Mouse (Mus musculus) kidney, postnatal 0 days (tissue): ENCODE data around the gene Fbxw18. TPM values are rescaled to one million over a fixed set of nuclear protein-coding genes. Genes with fewer than 3 reads are reported as not detected.
"Not testable (repeated sequence)": the region's sequence is repeated elsewhere in the genome, so short reads cannot be mapped to it uniquely, and the experiment has no call there.

Experiments used
- ATAC-seq: fragments of 200-750 bp; cut with Nextera tagmentation; replicated peaks from 2 replicates; pipeline ENCODE4 v1.8.0; 2017; ENCODE audit warnings: low read depth, moderate number of reproducible peaks, moderate TSS enrichment, moderate library complexity; ENCODE audit not compliant: low FRiP score
- DNase-seq: peaks from one replicate; pipeline ENCODE4 v3.0.0-alpha.2; 2016; ENCODE audit warnings: low spot score
- H3K27ac ChIP-seq: fragments of 300-500 bp; sonication (generic); 2 replicates; pipeline ENCODE4 v1.5.1; 2014; ENCODE audit warnings: mild to moderate bottlenecking
- H3K27me3 ChIP-seq: fragments of 300-500 bp; sonication (generic); 2 replicates; pipeline ENCODE4 v1.6.1; 2014; ENCODE audit warnings: low read length, mixed read lengths; ENCODE audit not compliant: insufficient read depth
- H3K36me3 ChIP-seq: fragments of 300-500 bp; sonication (generic); 2 replicates; pipeline ENCODE4 v1.6.1; 2014; ENCODE audit warnings: low read length, mixed read lengths; ENCODE audit not compliant: insufficient read depth
- H3K4me1 ChIP-seq: fragments of 300-500 bp; sonication (generic); replicated peaks from 2 replicates; pipeline ENCODE4 v1.6.1; 2014; ENCODE audit warnings: antibody characterized with exemption, low read length, mixed read lengths; ENCODE audit not compliant: insufficient read depth
- H3K4me2 ChIP-seq: fragments of 300-500 bp; sonication (generic); 2 replicates; pipeline ENCODE4 v1.6.1; 2014; ENCODE audit warnings: mild to moderate bottlenecking, low read length, moderate library complexity, mixed read lengths
- H3K4me3 ChIP-seq: fragments of 300-500 bp; sonication (generic); replicated peaks from 2 replicates; pipeline ENCODE4 v1.5.1; 2014; ENCODE audit warnings: low read depth, low read length
- H3K9ac ChIP-seq: fragments of 300-500 bp; sonication (generic); 2 replicates; pipeline ENCODE4 v1.6.1; 2014; ENCODE audit warnings: low read depth, low read length
- H3K9me3 ChIP-seq: fragments of 300-500 bp; sonication (generic); replicated peaks from 2 replicates; pipeline ENCODE4 v1.6.1; 2016; ENCODE audit warnings: low read length, inconsistent platforms, mixed read lengths
- CTCF ChIP-seq: IDR thresholded peaks from 2 replicates; pipeline ENCODE4 v1.5.1; 2016; ENCODE audit warnings: antibody characterized with exemption, low read depth, mild to moderate bottlenecking, moderate library complexity
- WGBS: fragments of 180-500 bp; shearing (Covaris S2); extraction: QIAGEN DNeasy Blood & Tissue Kit; methylation state at CpG from one replicate; pipeline ENCODE4 v1.1.7; 2014; 5-methylcytosine and 5-hydroxymethylcytosine counted together
- polyA plus RNA-seq: library from polyadenylated mRNA; unstranded; fragments of >200 nt; fragmentation: Nextera tagmentation; extraction: Ambion mirVana; gene quantifications from 2 replicates; pipeline ENCODE4 v1.2.1, GENCODE M21; 2015

Fbxw18 gene
- polyA plus RNA-seq, result 0.12 and 0.26 TPM in 2 replicates

DNA sequence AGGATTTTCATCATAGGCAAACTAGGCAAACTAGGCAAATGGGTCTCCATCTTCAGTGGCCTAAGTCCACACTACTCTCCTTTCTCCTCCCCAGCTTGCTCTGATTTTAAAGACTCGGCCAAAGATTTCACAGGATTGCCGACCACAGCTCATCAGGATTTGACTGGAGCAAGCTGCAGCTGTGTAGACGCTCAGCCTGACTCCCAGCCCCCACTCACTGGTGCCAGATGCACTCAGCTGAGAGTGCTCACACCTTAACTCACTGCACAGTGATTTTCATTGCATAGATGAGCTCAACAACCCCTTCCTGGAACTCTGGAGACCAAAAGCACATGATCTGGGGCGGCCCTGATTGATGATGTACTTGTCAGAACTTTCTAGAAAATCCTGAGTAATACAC lies at the start of gene Fbxw18:
TSS of gene Fbxw18 (minus strand) at position 101 of the 400 bp plus-strand sequence.
- H3K36me3 ChIP-seq, H3K9ac ChIP-seq, DNase-seq, H3K27ac ChIP-seq, ATAC-seq, H3K4me1 ChIP-seq, H3K27me3 ChIP-seq, H3K4me2 ChIP-seq, H3K9me3 ChIP-seq, H3K4me3 ChIP-seq: not testable (repeated sequence)
- WGBS, result 74% methylated on average over 4 of the region's 4 CpGs

DNA sequence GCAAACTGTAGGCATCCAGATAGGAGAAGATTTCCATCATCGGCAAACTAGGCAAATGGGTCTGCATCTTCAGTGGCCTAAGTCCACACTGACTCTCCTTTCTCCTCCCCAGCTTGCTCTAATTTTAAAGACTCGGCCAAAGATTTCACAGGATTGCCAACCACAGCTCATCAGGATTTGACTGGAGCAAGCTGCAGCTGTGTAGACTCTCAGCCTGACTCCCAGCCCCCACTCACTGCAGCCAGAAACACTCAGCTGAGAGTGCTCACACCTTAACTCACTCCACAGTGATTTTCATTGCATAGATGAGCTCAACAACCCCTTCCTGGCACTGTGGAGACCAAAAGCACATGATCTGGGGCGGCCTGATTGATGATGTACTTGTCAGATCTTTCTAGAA lies 43.5 kb upstream of the Fbxw18 start, which contains the start of gene Fbxw26:
TSS of gene Fbxw26 (minus strand) at position 101 of the 400 bp plus-strand sequence.
- not testable (repeated sequence) for H3K9me3 ChIP-seq, H3K4me1 ChIP-seq, H3K4me3 ChIP-seq, ATAC-seq, H3K36me3 ChIP-seq, H3K4me2 ChIP-seq, DNase-seq, H3K27me3 ChIP-seq, H3K9ac ChIP-seq, H3K27ac ChIP-seq
- 82% methylated on average over 3 of the region's 3 CpGs for WGBS

DNA sequence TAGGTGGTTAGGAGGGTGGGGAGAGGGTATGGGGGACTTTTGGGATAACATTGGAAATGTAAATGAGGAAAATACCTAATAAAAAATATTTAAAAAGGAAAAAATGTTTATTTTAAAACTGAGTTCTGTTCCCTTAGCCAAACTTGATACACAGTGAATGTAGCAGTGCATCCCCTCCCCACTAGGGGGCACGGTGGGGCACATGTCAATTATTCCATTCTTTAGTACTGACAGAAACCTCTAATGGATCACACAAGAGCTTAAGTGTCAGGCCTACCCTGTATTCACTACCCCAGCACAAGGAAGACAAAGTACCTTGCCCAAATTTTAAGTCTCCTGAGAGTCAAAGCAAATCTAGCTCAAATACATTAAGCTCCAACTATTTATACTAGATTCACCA lies 17.2 kb downstream of the Fbxw18 start:
- no peak overlapping the region for H3K4me3 ChIP-seq
- 3% methylated on average over 1 of the region's 1 CpGs for WGBS
- TF ChIP-seq CTCF, result peak; percentile 73
- H3K9ac ChIP-seq, result no peak overlapping the region
- H3K4me1 ChIP-seq, result no peaks in the 10 kb centered on the region
- no peak overlapping the region for H3K27ac ChIP-seq
- H3K36me3 ChIP-seq, result no peaks in the 10 kb centered on the region
- no peak overlapping the region for H3K4me2 ChIP-seq
- ATAC-seq (no peak), DNase-seq (peak; percentile 48)
- H3K27me3 ChIP-seq, result no peaks in the 10 kb centered on the region
- H3K9me3 ChIP-seq, result no peaks in the 10 kb centered on the region

DNA sequence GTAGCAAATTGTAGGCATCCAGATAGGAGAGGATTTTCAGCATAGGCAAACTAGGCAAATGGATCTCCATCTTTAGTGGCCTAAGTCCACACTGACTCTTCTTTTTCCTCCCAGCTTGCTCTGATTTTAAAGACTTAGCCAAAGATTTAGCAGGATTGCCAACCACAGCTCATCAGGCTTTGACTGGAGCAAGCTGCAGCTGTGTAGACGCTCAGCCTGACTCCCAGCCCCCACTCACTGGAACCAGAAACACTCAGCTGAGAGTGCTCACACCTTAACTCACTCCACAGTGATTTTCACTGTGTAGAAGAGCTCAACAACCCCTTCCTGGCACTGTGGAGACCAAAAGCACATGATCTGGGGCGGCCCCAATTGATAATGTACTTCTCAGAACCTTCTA lies 37.9 kb downstream of the Fbxw18 start, which contains the start of gene Fbxw25:
TSS of gene Fbxw25 (minus strand) at position 101 of the 400 bp plus-strand sequence.
- DNase-seq, H3K27ac ChIP-seq, H3K27me3 ChIP-seq, H3K9me3 ChIP-seq, ATAC-seq, H3K36me3 ChIP-seq, H3K9ac ChIP-seq, H3K4me1 ChIP-seq, H3K4me2 ChIP-seq, H3K4me3 ChIP-seq: not testable (repeated sequence)
- 85% methylated on average over 2 of the region's 2 CpGs for WGBS

Other genes starting within 250 kb of the Fbxw18 start
- gene Fbxw19, start 206.8 kb downstream of the Fbxw18 start, polyA plus RNA-seq, result not detected in 2 replicates
- 0.57 and 1.2 TPM in 2 replicates for gene Fbxw15, start 134.4 kb downstream of the Fbxw18 start, polyA plus RNA-seq
- 0.18 and 0.22 TPM in 2 replicates for gene Fbxw24, start 76.6 kb downstream of the Fbxw18 start, polyA plus RNA-seq
- 0.18 and 0.20 TPM in 2 replicates for gene Fbxw25, start 38.0 kb downstream of the Fbxw18 start, polyA plus RNA-seq
- not detected in 2 replicates for gene Fbxw26, start 43.4 kb upstream of the Fbxw18 start, polyA plus RNA-seq
- 0.33 TPM in 1 of 2 replicates, not detected in the other for gene Fbxw27, start 88.0 kb upstream of the Fbxw18 start, polyA plus RNA-seq
- 155 and 206 TPM in 2 replicates for gene Spink8, start 109.6 kb upstream of the Fbxw18 start, polyA plus RNA-seq
- 58.3 and 64.4 TPM in 2 replicates for gene Nme6, start 130.0 kb upstream of the Fbxw18 start, polyA plus RNA-seq
- 1.6 and 1.9 TPM in 2 replicates for gene Camp, start 146.9 kb upstream of the Fbxw18 start, polyA plus RNA-seq
- gene Cdc25a, start 172.9 kb upstream of the Fbxw18 start, polyA plus RNA-seq, result 15.6 and 15.7 TPM in 2 replicates
- 33.9 and 36.9 TPM in 2 replicates for gene Map4, start 228.8 kb upstream of the Fbxw18 start, polyA plus RNA-seq